Mouse (Mus musculus): Measurements from ENCODE around the gene 6820408C15Rik. TPM values are rescaled to one million over a fixed set of nuclear protein-coding genes. Genes with fewer than 3 reads are reported as not detected.

The 6820408C15Rik gene
- polyA plus RNA-seq, 1 experiment from 2014 or later, result 0.24 TPM

DNA sequence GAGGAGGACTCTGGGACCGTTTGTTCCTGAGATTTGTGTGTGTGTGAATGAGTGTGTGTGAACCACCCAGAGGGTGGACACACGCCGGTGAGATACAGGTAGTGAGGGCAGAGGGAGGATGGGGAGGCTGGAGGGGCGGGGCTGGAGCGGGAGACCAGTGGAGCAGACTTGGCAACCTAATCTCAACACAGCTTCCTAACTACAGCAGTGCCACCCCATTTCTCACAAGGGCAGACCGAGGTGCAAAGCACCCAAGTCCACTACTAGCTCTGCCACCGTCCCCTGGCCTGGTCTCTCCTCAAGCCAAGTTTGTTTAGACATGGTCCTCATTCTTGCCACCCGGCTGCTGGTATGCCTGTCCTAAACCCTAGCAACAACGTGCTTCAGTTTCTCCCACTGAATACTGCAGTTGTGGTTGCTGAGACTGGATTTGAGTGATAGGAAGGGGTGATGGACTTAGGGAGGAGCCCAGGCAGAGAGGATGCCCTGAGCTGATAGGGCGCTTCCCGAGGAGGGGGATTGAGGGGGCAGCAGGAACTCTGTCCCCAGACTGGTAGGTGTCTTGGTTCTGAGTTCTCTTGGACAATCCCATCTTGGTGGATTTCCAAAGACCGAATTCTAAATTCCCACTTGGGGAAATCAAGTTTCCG lies 20.0 kb upstream of the 6820408C15Rik start:
- peak overlapping the region; percentile 99; the same call in 1 of the 2 replicates for H3K27ac ChIP-seq
- WGBS, result 18% methylated on average over 13 of the region's 13 CpGs
- H3K4me3 ChIP-seq (replicated peaks), result peak overlapping the region; percentile 96

DNA sequence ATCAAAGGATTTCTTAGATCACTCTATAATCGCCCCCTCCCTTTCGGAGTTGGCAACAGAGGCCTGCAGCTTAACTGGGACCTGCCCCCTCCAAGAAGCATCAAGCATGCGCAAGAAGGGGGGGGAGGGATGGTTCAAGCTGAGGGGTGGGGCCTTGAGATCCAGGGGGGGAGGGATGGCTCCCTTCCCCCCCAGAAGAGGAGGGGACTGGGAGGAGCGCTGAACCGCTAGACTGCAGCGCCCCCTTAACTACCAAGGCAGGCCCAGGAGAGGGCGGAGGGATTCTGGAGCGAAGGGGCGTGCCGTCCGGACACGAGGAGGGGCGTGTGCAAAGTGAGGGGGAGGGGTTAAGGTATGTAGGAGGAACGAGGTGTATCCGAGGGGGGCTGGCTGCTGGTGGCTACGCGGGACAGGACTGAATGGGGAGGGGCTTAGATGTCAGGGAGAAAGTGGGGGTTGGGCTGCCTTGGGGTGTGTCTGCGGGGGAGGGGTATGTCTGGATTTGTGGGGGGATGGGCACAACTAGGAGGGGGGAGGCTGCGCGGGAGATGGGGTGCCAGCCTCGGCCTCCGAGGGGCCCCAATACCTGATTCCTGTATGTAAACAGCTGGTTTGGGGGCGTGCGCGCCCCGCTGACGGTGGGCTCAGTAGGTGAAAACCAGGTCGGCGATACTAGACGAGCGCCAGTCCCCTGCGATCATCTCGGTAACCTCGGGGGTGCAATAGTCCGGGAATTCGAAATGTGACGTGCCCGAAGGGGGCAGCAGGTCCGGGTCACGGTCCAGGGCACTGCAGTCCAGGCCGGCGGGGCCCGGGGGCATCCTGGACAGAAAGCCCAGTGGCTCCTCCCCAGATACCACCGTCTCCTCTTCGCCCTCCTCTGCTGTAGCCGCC lies 19.0 kb upstream of the 6820408C15Rik start:
- peak; percentile 58 for ATAC-seq (ENCODE audit: insufficient number of reproducible peaks, insufficient read depth, low FRiP score, low TSS enrichment, low read depth)
- Histone ChIP-seq H3K4me2 (peak overlapping the region; percentile 96), H3K9me3 (no peaks in the 10 kb centered on the region), H3K4me3 (replicated peaks) (peak overlapping the region; percentile 96), H3K27me3 (no peaks in the 10 kb centered on the region), H3K36me3 (peaks cover 21% of the 10 kb centered on the region), H3K4me1 (replicated peaks) (peaks cover 38% of the 10 kb centered on the region), H3K9ac (replicated peaks) (peak overlapping the region; percentile 98), H3K27ac (peak overlapping the region; percentile 99)
- under 1% methylated on average over 43 of the region's 46 CpGs for WGBS

More for the DNA sequence above, 20.0 kb upstream of the 6820408C15Rik start:
- Histone ChIP-seq H3K9ac (replicated peaks) (peak overlapping the region; percentile 98), H3K4me1 (replicated peaks) (peaks cover 36% of the 10 kb centered on the region), H3K4me2 (peak overlapping the region; percentile 96), H3K9me3 (no peaks in the 10 kb centered on the region), H3K27me3 (no peaks in the 10 kb centered on the region), H3K36me3 (peaks cover 21% of the 10 kb centered on the region)
- no peak for ATAC-seq (ENCODE audit: insufficient number of reproducible peaks, insufficient read depth, low FRiP score, low TSS enrichment, low read depth)

- H3K9me3 ChIP-seq, result no peaks in the 10 kb centered on the region
- peak overlapping the region; percentile 96 for H3K4me2 ChIP-seq
- H3K4me3 ChIP-seq (replicated peaks), result peak overlapping the region; percentile 96
- H3K36me3 ChIP-seq, result peaks cover 21% of the 10 kb centered on the region
- ATAC-seq (ENCODE audit: insufficient number of reproducible peaks, insufficient read depth, low FRiP score, low TSS enrichment, low read depth), result no peak
- H3K27ac ChIP-seq, result peak overlapping the region; percentile 99
- H3K9ac ChIP-seq (replicated peaks), result peak overlapping the region; percentile 98
- no peaks in the 10 kb centered on the region for H3K27me3 ChIP-seq
- under 1% methylated on average over 68 of the region's 77 CpGs for WGBS
- peaks cover 38% of the 10 kb centered on the region for H3K4me1 ChIP-seq (replicated peaks)
These were observed 18.3 kb upstream of the 6820408C15Rik start for GRCm38 (mm10) chr2:152397004-152397589.

GRCm38 (mm10) chr2:152397680-152398435 lies 17.5 kb upstream of the 6820408C15Rik start, which contains the start of gene Sox12:
Sox12 (minus strand) TSS chr2:152398063.
- H3K4me3 ChIP-seq (replicated peaks), result peak within 1 kb of the TSS; percentile 96
- H3K9me3 ChIP-seq, result no peaks in the 10 kb centered on the region
- H3K27ac ChIP-seq, result peak within 1 kb of the TSS; percentile 99
- H3K36me3 ChIP-seq, result peaks cover 21% of the 10 kb centered on the region
- peak within 1 kb of the TSS; percentile 96 for H3K4me2 ChIP-seq
- ATAC-seq (ENCODE audit: insufficient number of reproducible peaks, insufficient read depth, low FRiP score, low TSS enrichment, low read depth), result peak; percentile 54
- H3K27me3 ChIP-seq, result no peaks in the 10 kb centered on the region
- peak within 1 kb of the TSS; percentile 98 for H3K9ac ChIP-seq (replicated peaks)
- peaks cover 38% of the 10 kb centered on the region for H3K4me1 ChIP-seq (replicated peaks)
- WGBS, result under 1% methylated on average over 69 of the region's 104 CpGs

- peaks cover 14% of the 10 kb centered on the region for H3K36me3 ChIP-seq
- peak; percentile 82 for ATAC-seq (ENCODE audit: insufficient number of reproducible peaks, insufficient read depth, low FRiP score, low TSS enrichment, low read depth)
- H3K27me3 ChIP-seq, result no peaks in the 10 kb centered on the region
- H3K9me3 ChIP-seq, result no peaks in the 10 kb centered on the region
- H3K4me2 ChIP-seq, result peak overlapping the region; percentile 96
- H3K27ac ChIP-seq, result peak overlapping the region; percentile 99
- peaks cover 32% of the 10 kb centered on the region for H3K4me1 ChIP-seq (replicated peaks)
- H3K4me3 ChIP-seq (replicated peaks), result peak overlapping the region; percentile 96
- WGBS, result under 1% methylated on average over 38 of the region's 38 CpGs
- peak overlapping the region; percentile 98 for H3K9ac ChIP-seq (replicated peaks)
These were observed 16.7 kb upstream of the 6820408C15Rik start for GRCm38 (mm10) chr2:152398691-152399090.

GRCm38 (mm10) chr2:152399122-152399542 lies 16.3 kb upstream of the 6820408C15Rik start:
- Histone ChIP-seq H3K36me3 (peaks cover 10% of the 10 kb centered on the region), H3K4me3 (replicated peaks) (peak overlapping the region; percentile 96), H3K27me3 (no peaks in the 10 kb centered on the region), H3K4me1 (replicated peaks) (peaks cover 27% of the 10 kb centered on the region), H3K9me3 (no peaks in the 10 kb centered on the region), H3K27ac (peak overlapping the region; percentile 99), H3K4me2 (peak overlapping the region; percentile 96), H3K9ac (replicated peaks) (peak overlapping the region; percentile 62)
- no peak for ATAC-seq (ENCODE audit: insufficient number of reproducible peaks, insufficient read depth, low FRiP score, low TSS enrichment, low read depth)
- 1% methylated on average over 13 of the region's 13 CpGs for WGBS

GRCm38 (mm10) chr2:152406126-152406525 lies 9.3 kb upstream of the 6820408C15Rik start:
- Histone ChIP-seq H3K27me3 (no peaks in the 10 kb centered on the region), H3K4me2 (peak overlapping the region; percentile 62), H3K36me3 (no peaks in the 10 kb centered on the region), H3K4me1 (replicated peaks) (peaks cover 33% of the 10 kb centered on the region), H3K9ac (replicated peaks) (0 out of 2 replicates have a peak overlapping the region, but pooled peaks have one; percentile 23), H3K27ac (peak overlapping the region; percentile 64), H3K9me3 (no peaks in the 10 kb centered on the region), H3K4me3 (replicated peaks) (peak overlapping the region; percentile 34)
- 0% methylated on average over 19 of the region's 19 CpGs for WGBS
- peak; percentile 88 for ATAC-seq (ENCODE audit: insufficient number of reproducible peaks, insufficient read depth, low FRiP score, low TSS enrichment, low read depth)

- no peak overlapping the region for H3K9ac ChIP-seq (replicated peaks)
- no peaks in the 10 kb centered on the region for H3K9me3 ChIP-seq
- H3K4me3 ChIP-seq (replicated peaks), result no peak overlapping the region
- H3K4me2 ChIP-seq, result no peak overlapping the region
- H3K27ac ChIP-seq, result peak overlapping the region; percentile 99
- peaks cover 48% of the 10 kb centered on the region for H3K4me1 ChIP-seq (replicated peaks)
- no peak for ATAC-seq (ENCODE audit: insufficient number of reproducible peaks, insufficient read depth, low FRiP score, low TSS enrichment, low read depth)
- 80% methylated on average over 6 of the region's 6 CpGs for WGBS
- H3K36me3 ChIP-seq, result no peaks in the 10 kb centered on the region
- no peaks in the 10 kb centered on the region for H3K27me3 ChIP-seq
These were observed 5.6 kb upstream of the 6820408C15Rik start for GRCm38 (mm10) chr2:152409781-152410180.

- H3K9ac ChIP-seq (replicated peaks), result peak overlapping the region; percentile 99
- H3K27ac ChIP-seq, result peak overlapping the region; percentile 99
- peaks cover 3% of the 10 kb centered on the region; the same call in 1 of the 2 replicates for H3K9me3 ChIP-seq
- ATAC-seq (ENCODE audit: insufficient number of reproducible peaks, insufficient read depth, low FRiP score, low TSS enrichment, low read depth), result peak; percentile 78
- no peaks in the 10 kb centered on the region for H3K27me3 ChIP-seq
- peak overlapping the region; percentile 95 for H3K4me2 ChIP-seq
- WGBS, result 0% methylated on average over 15 of the region's 15 CpGs
- peaks cover 45% of the 10 kb centered on the region for H3K4me1 ChIP-seq (replicated peaks)
- no peaks in the 10 kb centered on the region for H3K36me3 ChIP-seq
- peak overlapping the region; percentile 89 for H3K4me3 ChIP-seq (replicated peaks)
These were observed 4.4 kb upstream of the 6820408C15Rik start for GRCm38 (mm10) chr2:152410971-152411371.

DNA sequence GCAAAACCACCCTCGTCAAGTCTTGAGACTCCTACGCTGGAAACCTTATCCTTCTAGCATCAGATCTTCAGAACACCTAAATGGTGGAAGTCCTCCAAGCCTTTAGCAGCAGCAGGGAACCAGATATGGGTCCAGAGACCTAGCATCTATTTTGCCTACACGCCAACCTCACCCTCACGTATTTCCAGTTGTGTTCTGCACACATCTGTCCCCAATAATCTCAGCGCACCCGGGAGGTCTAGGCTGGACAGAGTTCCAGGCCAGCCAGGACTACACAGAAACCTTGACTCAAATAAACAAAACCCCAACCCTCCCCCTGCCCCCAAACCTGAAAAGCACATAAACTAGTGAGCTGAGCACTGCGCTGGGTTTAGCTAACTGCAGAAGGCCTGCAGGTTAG lies 3.9 kb upstream of the 6820408C15Rik start:
- 2% methylated on average over 7 of the region's 7 CpGs for WGBS
- H3K9me3 ChIP-seq, result peaks cover 8% of the 10 kb centered on the region; the same call in 1 of the 2 replicates
- H3K4me2 ChIP-seq, result peak overlapping the region; percentile 95
- peaks cover 43% of the 10 kb centered on the region for H3K4me1 ChIP-seq (replicated peaks)
- peak overlapping the region; percentile 99 for H3K9ac ChIP-seq (replicated peaks)
- H3K27ac ChIP-seq, result peak overlapping the region; percentile 99
- H3K27me3 ChIP-seq, result no peaks in the 10 kb centered on the region
- no peaks in the 10 kb centered on the region for H3K36me3 ChIP-seq
- no peak for ATAC-seq (ENCODE audit: insufficient number of reproducible peaks, insufficient read depth, low FRiP score, low TSS enrichment, low read depth)
- H3K4me3 ChIP-seq (replicated peaks), result peak overlapping the region; percentile 89

Data from limb, embryonic 12.5 days (tissue).